Mouse (Mus musculus) left cerebral cortex, postnatal 14 days (tissue): ENCODE measurements around the gene Tmem14c. TPM values are rescaled to one million over a fixed set of nuclear protein-coding genes. Genes with fewer than 3 reads are reported as not detected.

Experiments
- total RNA-seq, 2 experiments: library from RNA; stranded (reverse); gene quantifications; 2 replicates each; pipeline ENCODE4 v1.2.3; 2021

Gene Tmem14c
- total RNA-seq, 2 experiments from 2014 or later: 70.8 to 71.4 TPM

Other genes with a start within 250 kb of the Tmem14c start
- gene Gcnt2, start 156.5 kb upstream of the Tmem14c start, total RNA-seq: 10 to 100 TPM; 10.7 to 12.9 TPM
- gene Pak1ip1, start 15.3 kb upstream of the Tmem14c start, total RNA-seq: 10 to 100 TPM; 35.8 to 36.9 TPM
- gene Mak, start 63.4 kb downstream of the Tmem14c start, total RNA-seq: 1 to 10 TPM; 1.4 to 2.0 TPM
- not detected for gene Gcm2, start 94.7 kb downstream of the Tmem14c start, total RNA-seq
- not detected for gene Sycp2l, start 98.0 kb downstream of the Tmem14c start, total RNA-seq
- gene Elovl2, start 204.1 kb downstream of the Tmem14c start, total RNA-seq: 10 to 100 TPM; 35.2 to 37.2 TPM
- gene Smim13, start 233.6 kb downstream of the Tmem14c start, total RNA-seq: 100 to 1,000 TPM; 180 to 182 TPM